Comparison of ENCODE assay signal across 8 mouse cellular contexts in genomic region chr1:55053005-55053404, GRCm38 (mm10). TPM values are rescaled to one million over a fixed set of nuclear protein-coding genes. Genes with fewer than 3 reads are reported as not detected.
DNase-seq lines count a peak whose midpoint lies in the region; ATAC-seq and TF ChIP-seq lines count a peak whose summit lies in the region.

No protein-coding gene starts in this region.

- H3K4me2 ChIP-seq in forebrain, embryonic 15.5 days (replicated peaks), result peak overlapping the region; percentile 73
- H3K4me2 ChIP-seq in intestine, embryonic 14.5 days (ENCODE audit: low read length), result peak overlapping the region; percentile 63
- H3K4me2 ChIP-seq in liver, postnatal 0 days (ENCODE audit: low read depth, low read length), result peak overlapping the region; percentile 71
- H3K4me2 ChIP-seq in neural tube, embryonic 14.5 days (ENCODE audit: low read depth, low read length), result peak overlapping the region; percentile 70

- H3K27me3 ChIP-seq in forebrain, embryonic 15.5 days, result peaks cover 4% of the 10 kb centered on the region; the same call in 1 of the 2 replicates
- no peaks in the 10 kb centered on the region for H3K27me3 ChIP-seq in intestine, embryonic 14.5 days (replicated peaks; ENCODE audit: control insufficient read depth, insufficient read depth, low read length)
- no peaks in the 10 kb centered on the region for H3K27me3 ChIP-seq in liver, postnatal 0 days (ENCODE audit: insufficient read depth, low read length)
- no peaks in the 10 kb centered on the region for H3K27me3 ChIP-seq in neural tube, embryonic 14.5 days (ENCODE audit: control insufficient read depth, insufficient read depth, low read length)

- no peak for TF ChIP-seq EP300 in liver, postnatal 0 days (IDR thresholded peaks at IDR 0.05; ENCODE audit: low read depth)

- peak overlapping the region; percentile 64 for H3K9ac ChIP-seq in forebrain, embryonic 15.5 days (replicated peaks)
- H3K9ac ChIP-seq in intestine, embryonic 14.5 days (ENCODE audit: low read length), result peak overlapping the region; percentile 65
- H3K9ac ChIP-seq in liver, postnatal 0 days (replicated peaks), result peak overlapping the region; percentile 75
- H3K9ac ChIP-seq in neural tube, embryonic 14.5 days (replicated peaks; ENCODE audit: low read depth, low read length), result peak overlapping the region; percentile 74

- H3K4me1 ChIP-seq in forebrain, embryonic 15.5 days, result peaks cover 15% of the 10 kb centered on the region
- peaks cover 9% of the 10 kb centered on the region; the same call in 1 of the 2 replicates for H3K4me1 ChIP-seq in intestine, embryonic 14.5 days (replicated peaks; ENCODE audit: control insufficient read depth, insufficient read depth, low read length)
- H3K4me1 ChIP-seq in liver, postnatal 0 days (ENCODE audit: insufficient read depth), result peaks cover 19% of the 10 kb centered on the region
- H3K4me1 ChIP-seq in neural tube, embryonic 14.5 days (ENCODE audit: control insufficient read depth, insufficient read depth, low read length), result peaks cover 9% of the 10 kb centered on the region

- peak; percentile 38 to 61 for DNase-seq in left cerebral cortex, adult 18-20 months (ENCODE audit: low spot score in 2 of 2)
- no peak for DNase-seq in left cerebral cortex, adult 11 months (ENCODE audit: low spot score)
- DNase-seq in adrenal gland, postnatal 25 days, result peak; percentile 82
- DNase-seq in intestine, embryonic 14.5 days (ENCODE audit: low spot score), result no peak
- DNase-seq in liver, postnatal 0 days, result peak; percentile 87
- DNase-seq in cerebellum, postnatal 14 days, result no peak

- peak overlapping the region; percentile 79 for H3K4me3 ChIP-seq in forebrain, embryonic 15.5 days
- peak overlapping the region; percentile 83 for H3K4me3 ChIP-seq in intestine, embryonic 14.5 days (ENCODE audit: low read depth, low read length)
- H3K4me3 ChIP-seq in liver, postnatal 0 days (ENCODE audit: low read depth, low read length), result peak overlapping the region; percentile 66
- peak overlapping the region; percentile 75 for H3K4me3 ChIP-seq in neural tube, embryonic 14.5 days (ENCODE audit: low read depth, low read length)

- H3K27ac ChIP-seq in forebrain, embryonic 15.5 days (replicated peaks), result peak overlapping the region; percentile 58
- H3K27ac ChIP-seq in intestine, embryonic 14.5 days (ENCODE audit: low read depth), result peak overlapping the region; percentile 82
- peak overlapping the region; percentile 97 for H3K27ac ChIP-seq in liver, postnatal 0 days (ENCODE audit: low read depth)
- peak overlapping the region; percentile 82 for H3K27ac ChIP-seq in neural tube, embryonic 14.5 days (ENCODE audit: low read depth, low read length)

- no peaks in the 10 kb centered on the region for H3K9me3 ChIP-seq in forebrain, embryonic 15.5 days
- no peaks in the 10 kb centered on the region for H3K9me3 ChIP-seq in intestine, embryonic 14.5 days (ENCODE audit: control insufficient read depth, low read length)
- no peaks in the 10 kb centered on the region for H3K9me3 ChIP-seq in liver, postnatal 0 days (ENCODE audit: low read length)
- no peaks in the 10 kb centered on the region for H3K9me3 ChIP-seq in neural tube, embryonic 14.5 days (ENCODE audit: control insufficient read depth, low read length)

- WGBS in forebrain, embryonic 15.5 days, result under 1% methylated on average over 42 of the region's 42 CpGs
- WGBS in intestine, embryonic 14.5 days, result under 1% methylated on average over 42 of the region's 42 CpGs
- WGBS in liver, postnatal 0 days (ENCODE audit: insufficient replicate concordance), result 2% methylated on average over 42 of the region's 42 CpGs
- WGBS in neural tube, embryonic 14.5 days, result 1% methylated on average over 41 of the region's 42 CpGs

- H3K36me3 ChIP-seq in forebrain, embryonic 15.5 days, result no peaks in the 10 kb centered on the region; the same call in 1 of the 2 replicates
- no peaks in the 10 kb centered on the region for H3K36me3 ChIP-seq in intestine, embryonic 14.5 days (ENCODE audit: control insufficient read depth, insufficient read depth, low read length)
- H3K36me3 ChIP-seq in liver, postnatal 0 days (replicated peaks; ENCODE audit: insufficient read depth, low read length), result 0 out of 2 replicates have a peak, but pooled peaks cover 5% of the 10 kb centered on the region
- no peaks in the 10 kb centered on the region for H3K36me3 ChIP-seq in neural tube, embryonic 14.5 days (ENCODE audit: control insufficient read depth, insufficient read depth, low read length)

- ATAC-seq in forebrain, embryonic 15.5 days (replicated peaks), result no peak
- ATAC-seq in intestine, embryonic 14.5 days (replicated peaks; ENCODE audit: low FRiP score, low TSS enrichment, low read depth), result peak; percentile 76
- ATAC-seq in liver, postnatal 0 days, result peak; percentile 71
- ATAC-seq in neural tube, embryonic 14.5 days (ENCODE audit: low read depth), result peak; percentile 62

- TF ChIP-seq CTCF in liver, postnatal 0 days (IDR thresholded peaks at IDR 0.05; ENCODE audit: low read depth), result peak; percentile 36

RNA-seq across cellular contexts. Expression of gene Coq10b, which starts 0.4 kb away (rescaled TPM):
- total RNA-seq in left cerebral cortex, adult 18-20 months (2021), result 10 to 100 TPM; 32.2 to 34.1 TPM
- total RNA-seq in adrenal gland, postnatal 25 days (2021), result 64.2 and 77.0 TPM in 2 replicates
- polyA plus RNA-seq in forebrain, embryonic 15.5 days (2015; fragmentation: Nextera tagmentation; extraction: Ambion mirVana), result 36.0 and 36.6 TPM in 2 replicates
- 16.2 and 19.8 TPM in 2 replicates for polyA plus RNA-seq in intestine, embryonic 14.5 days (2014; fragmentation: Nextera tagmentation; extraction: Ambion mirVana)
- 20.6 and 24.4 TPM in 2 replicates for polyA plus RNA-seq in liver, postnatal 0 days (2015; fragmentation: Nextera tagmentation; extraction: Ambion mirVana)
- polyA plus RNA-seq in neural tube, embryonic 14.5 days (2014; fragmentation: Nextera tagmentation; extraction: Ambion mirVana), result 32.5 and 33.9 TPM in 2 replicates

RNA-seq across cellular contexts. Expression of gene Sf3b1, which starts 25.7 kb away (rescaled TPM):
- 100 to 1,000 TPM; 141 to 148 TPM for total RNA-seq in left cerebral cortex, adult 18-20 months (2021)
- 134 and 161 TPM in 2 replicates for total RNA-seq in adrenal gland, postnatal 25 days (2021)
- polyA plus RNA-seq in forebrain, embryonic 15.5 days (2015; fragmentation: Nextera tagmentation; extraction: Ambion mirVana), result 391 and 417 TPM in 2 replicates
- polyA plus RNA-seq in intestine, embryonic 14.5 days (2014; fragmentation: Nextera tagmentation; extraction: Ambion mirVana), result 293 and 313 TPM in 2 replicates
- 101 and 117 TPM in 2 replicates for polyA plus RNA-seq in liver, postnatal 0 days (2015; fragmentation: Nextera tagmentation; extraction: Ambion mirVana)
- polyA plus RNA-seq in neural tube, embryonic 14.5 days (2014; fragmentation: Nextera tagmentation; extraction: Ambion mirVana), result 332 and 341 TPM in 2 replicates

RNA-seq across cellular contexts. Expression of gene Hspe1, which starts 34.9 kb away (rescaled TPM):
- 10 to 100 TPM; 88.8 to 95.2 TPM for total RNA-seq in left cerebral cortex, adult 18-20 months (2021)
- 656 and 863 TPM in 2 replicates for total RNA-seq in adrenal gland, postnatal 25 days (2021)
- polyA plus RNA-seq in forebrain, embryonic 15.5 days (2015; fragmentation: Nextera tagmentation; extraction: Ambion mirVana), result 253 and 276 TPM in 2 replicates
- polyA plus RNA-seq in intestine, embryonic 14.5 days (2014; fragmentation: Nextera tagmentation; extraction: Ambion mirVana), result 605 and 740 TPM in 2 replicates
- 513 and 558 TPM in 2 replicates for polyA plus RNA-seq in liver, postnatal 0 days (2015; fragmentation: Nextera tagmentation; extraction: Ambion mirVana)
- polyA plus RNA-seq in neural tube, embryonic 14.5 days (2014; fragmentation: Nextera tagmentation; extraction: Ambion mirVana), result 245 and 250 TPM in 2 replicates

RNA-seq across cellular contexts. Expression of gene Hspd1, which starts 35.0 kb away (rescaled TPM):
- total RNA-seq in left cerebral cortex, adult 18-20 months (2021), result 100 to 1,000 TPM; 163 to 173 TPM
- total RNA-seq in adrenal gland, postnatal 25 days (2021), result 1,323 and 1,476 TPM in 2 replicates
- polyA plus RNA-seq in forebrain, embryonic 15.5 days (2015; fragmentation: Nextera tagmentation; extraction: Ambion mirVana), result 291 and 296 TPM in 2 replicates
- 487 and 509 TPM in 2 replicates for polyA plus RNA-seq in intestine, embryonic 14.5 days (2014; fragmentation: Nextera tagmentation; extraction: Ambion mirVana)
- 288 and 295 TPM in 2 replicates for polyA plus RNA-seq in liver, postnatal 0 days (2015; fragmentation: Nextera tagmentation; extraction: Ambion mirVana)
- 230 and 233 TPM in 2 replicates for polyA plus RNA-seq in neural tube, embryonic 14.5 days (2014; fragmentation: Nextera tagmentation; extraction: Ambion mirVana)

Comparison
In these comparisons a context has a peak if more than half of its experiments do, and no peak if none do; other contexts are left out.
1. DNase-seq: peak in left cerebral cortex, adult 18-20 months (2 of 2), adrenal gland, postnatal 25 days (single experiment) and liver, postnatal 0 days (single experiment); none in left cerebral cortex, adult 11 months (single experiment), intestine, embryonic 14.5 days (single experiment) and cerebellum, postnatal 14 days (0 of 2).
2. Peak in every context shown above with its lines, with median percentiles within 50 percentile points of each other: H3K27ac ChIP-seq, H3K4me2 ChIP-seq, H3K4me3 ChIP-seq and H3K9ac ChIP-seq.